Mouse (Mus musculus) heart, embryonic 13.5 days (tissue): ENCODE results near the gene Hps4. TPM values are rescaled to one million over a fixed set of nuclear protein-coding genes. Genes with fewer than 3 reads are reported as not detected.

Source experiments
- ATAC-seq: fragments of 200-750 bp; cut with Nextera tagmentation; 2 replicates; pipeline ENCODE4 v1.8.0; 2017; ENCODE audit warnings: moderate TSS enrichment; ENCODE audit not compliant: insufficient number of reproducible peaks, low FRiP score, low TSS enrichment; ENCODE audit errors: extremely low read depth
- H3K27ac ChIP-seq: fragments of 300-500 bp; sonication (generic); replicated peaks from 2 replicates; pipeline ENCODE4 v1.5.1; 2015; ENCODE audit warnings: moderate library complexity, mild to moderate bottlenecking, inconsistent platforms
- H3K27me3 ChIP-seq: fragments of 300-500 bp; sonication (generic); replicated peaks from 2 replicates; pipeline ENCODE4 v1.6.1; 2015; ENCODE audit warnings: mild to moderate bottlenecking, inconsistent platforms
- H3K36me3 ChIP-seq: fragments of 300-500 bp; sonication (generic); 2 replicates; pipeline ENCODE4 v1.6.1; 2015; ENCODE audit warnings: mild to moderate bottlenecking, inconsistent platforms
- H3K4me1 ChIP-seq: fragments of 300-500 bp; sonication (generic); 2 replicates; pipeline ENCODE4 v1.6.1; 2015; ENCODE audit warnings: inconsistent platforms
- H3K4me2 ChIP-seq: fragments of 300-500 bp; sonication (generic); 2 replicates; pipeline ENCODE4 v1.6.1; 2015; ENCODE audit warnings: inconsistent platforms, mild to moderate bottlenecking, moderate library complexity
- H3K4me3 ChIP-seq: fragments of 300-500 bp; sonication (generic); 2 replicates; pipeline ENCODE4 v1.5.1; 2015; ENCODE audit warnings: moderate library complexity, mild to moderate bottlenecking, inconsistent platforms
- H3K9ac ChIP-seq: fragments of 300-500 bp; sonication (generic); 2 replicates; pipeline ENCODE4 v1.6.1; 2015; ENCODE audit warnings: inconsistent platforms, mild to moderate bottlenecking, moderate library complexity
- H3K9me3 ChIP-seq: fragments of 300-500 bp; sonication (generic); 2 replicates; pipeline ENCODE4 v1.6.1; 2016; ENCODE audit warnings: inconsistent platforms
- WGBS: fragments of 180-500 bp; shearing (Covaris S2); methylation state at CpG from one replicate; pipeline ENCODE4 v1.1.7; 2015; ENCODE audit warnings: mixed read lengths; 5-methylcytosine and 5-hydroxymethylcytosine counted together
- polyA plus RNA-seq: library from polyadenylated mRNA; unstranded; fragments of >200 nt; fragmentation: Nextera tagmentation; extraction: Ambion mirVana; gene quantifications from 2 replicates; pipeline ENCODE4 v1.2.1, GENCODE M21; 2015

Gene Hps4
- polyA plus RNA-seq, 1 experiment from 2014 or later, result 19.2 TPM

DNA sequence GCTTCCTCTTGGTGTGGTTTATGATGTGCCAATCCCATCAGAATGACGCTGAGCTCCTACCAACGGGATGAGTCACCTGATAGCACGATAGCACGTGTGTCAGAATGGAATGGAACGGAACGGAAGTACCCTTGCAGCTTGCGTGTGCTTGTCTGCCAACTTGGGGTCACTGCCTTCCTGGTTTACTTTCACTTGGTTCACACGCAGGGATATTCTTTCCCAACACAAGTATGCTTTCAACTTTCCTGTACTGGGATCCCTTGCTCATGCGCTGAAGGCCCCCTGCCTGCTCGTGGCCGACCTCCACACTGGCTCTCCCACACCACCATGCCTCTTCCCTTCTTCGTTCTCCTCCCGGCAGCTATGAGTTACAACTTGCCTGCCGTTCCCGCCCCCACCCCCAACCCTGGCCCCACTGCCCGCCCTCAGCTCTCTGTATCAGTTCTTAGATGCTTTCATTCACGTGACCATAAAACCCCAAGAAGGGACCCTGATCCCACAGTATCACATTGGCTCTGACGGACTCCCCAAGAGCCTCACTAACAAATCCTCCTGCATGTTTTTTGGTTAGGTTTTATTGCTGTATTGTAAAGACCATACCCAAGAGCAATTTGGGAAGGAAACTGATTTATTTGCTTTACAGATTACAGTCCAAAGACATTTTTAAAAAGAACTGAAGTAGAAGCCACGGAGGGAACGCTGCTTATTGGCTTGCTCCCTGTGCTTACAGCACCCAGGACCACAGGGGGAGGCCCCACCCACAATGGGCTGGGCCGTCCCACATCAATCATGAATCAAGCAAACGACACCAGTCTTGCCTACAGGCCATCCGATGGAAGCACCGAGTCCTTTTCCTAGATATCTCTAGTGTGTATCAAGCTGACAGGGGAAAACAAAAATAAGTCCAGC lies 18.0 kb upstream of the Hps4 start:
- 23% methylated on average over 24 of the region's 24 CpGs for WGBS
- H3K27me3 ChIP-seq, result no peaks in the 10 kb centered on the region
- peak; percentile 48; the same call in 1 of the 2 replicates for ATAC-seq
- H3K4me2 ChIP-seq, result peak overlapping the region; percentile 80
- H3K9ac ChIP-seq, result peak overlapping the region; percentile 50
- H3K4me1 ChIP-seq, result peaks cover 29% of the 10 kb centered on the region
- no peaks in the 10 kb centered on the region for H3K9me3 ChIP-seq
- H3K36me3 ChIP-seq, result peaks cover 25% of the 10 kb centered on the region
- peak overlapping the region; percentile 90 for H3K4me3 ChIP-seq
- H3K27ac ChIP-seq, result peak overlapping the region; percentile 77

- no peaks in the 10 kb centered on the region for H3K27me3 ChIP-seq
- H3K9me3 ChIP-seq, result no peaks in the 10 kb centered on the region
- H3K9ac ChIP-seq, result peak within 1 kb of the TSS; percentile 92
- peaks cover 29% of the 10 kb centered on the region for H3K4me1 ChIP-seq
- 6% methylated on average over 48 of the region's 48 CpGs for WGBS
- peaks cover 34% of the 10 kb centered on the region for H3K36me3 ChIP-seq
- H3K4me3 ChIP-seq, result peak within 1 kb of the TSS; percentile 90
- ATAC-seq, result peak; percentile 72
- peak within 1 kb of the TSS; percentile 80 for H3K4me2 ChIP-seq
- peak within 1 kb of the TSS; percentile 77 for H3K27ac ChIP-seq
Measured at GRCm38 (mm10) chr5:112325546-112326445, 17.1 kb upstream of the Hps4 start, which contains the start of gene Tfip11. Tfip11 (plus strand) TSS chr5:112326358.

DNA sequence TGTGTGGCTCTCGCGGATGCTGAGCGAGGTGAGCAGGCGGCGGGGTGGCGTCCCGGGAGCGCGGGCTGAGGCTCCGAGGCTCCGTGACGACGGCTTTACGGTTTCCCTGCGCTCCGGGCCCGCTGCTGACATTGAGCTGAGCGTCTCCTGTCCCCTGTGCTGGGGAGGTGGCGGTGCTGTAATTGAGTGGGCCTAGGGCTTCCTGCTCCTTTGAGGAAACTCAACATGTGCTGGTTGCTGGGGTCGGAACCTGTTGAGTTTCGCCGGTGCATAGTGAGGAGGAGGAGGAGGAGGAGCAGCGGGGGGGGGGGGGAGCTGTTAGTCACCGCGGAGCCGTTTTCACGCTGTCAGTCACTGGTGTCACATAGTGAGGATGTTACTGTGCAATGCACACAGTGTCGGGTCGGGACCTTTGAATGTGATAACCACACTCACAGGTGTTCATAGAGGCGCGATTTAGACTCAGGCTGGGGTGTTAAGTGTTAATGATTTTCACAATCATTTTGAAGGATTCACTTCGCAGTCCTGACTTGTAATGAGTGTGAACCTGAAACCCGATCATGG lies 16.4 kb upstream of the Hps4 start:
- H3K27ac ChIP-seq, result peak overlapping the region; percentile 26; the same call in 1 of the 2 replicates
- peaks cover 29% of the 10 kb centered on the region for H3K4me1 ChIP-seq
- H3K9me3 ChIP-seq, result no peaks in the 10 kb centered on the region
- peak overlapping the region; percentile 90 for H3K4me3 ChIP-seq
- peak overlapping the region; percentile 92 for H3K9ac ChIP-seq
- WGBS, result 1% methylated on average over 32 of the region's 33 CpGs
- H3K4me2 ChIP-seq, result peak overlapping the region; percentile 80
- H3K36me3 ChIP-seq, result peaks cover 41% of the 10 kb centered on the region
- no peaks in the 10 kb centered on the region for H3K27me3 ChIP-seq
- no peak for ATAC-seq

- WGBS, result 92% methylated on average over 15 of the region's 15 CpGs
- Histone ChIP-seq H3K4me1 (peaks cover 29% of the 10 kb centered on the region), H3K9ac (no peak overlapping the region), H3K9me3 (no peaks in the 10 kb centered on the region), H3K4me2 (no peak overlapping the region), H3K36me3 (peaks cover 54% of the 10 kb centered on the region), H3K4me3 (no peak overlapping the region), H3K27ac (no peak overlapping the region), H3K27me3 (no peaks in the 10 kb centered on the region)
- no peak for ATAC-seq
Measured at GRCm38 (mm10) chr5:112327854-112328253, 15.0 kb upstream of the Hps4 start.

DNA sequence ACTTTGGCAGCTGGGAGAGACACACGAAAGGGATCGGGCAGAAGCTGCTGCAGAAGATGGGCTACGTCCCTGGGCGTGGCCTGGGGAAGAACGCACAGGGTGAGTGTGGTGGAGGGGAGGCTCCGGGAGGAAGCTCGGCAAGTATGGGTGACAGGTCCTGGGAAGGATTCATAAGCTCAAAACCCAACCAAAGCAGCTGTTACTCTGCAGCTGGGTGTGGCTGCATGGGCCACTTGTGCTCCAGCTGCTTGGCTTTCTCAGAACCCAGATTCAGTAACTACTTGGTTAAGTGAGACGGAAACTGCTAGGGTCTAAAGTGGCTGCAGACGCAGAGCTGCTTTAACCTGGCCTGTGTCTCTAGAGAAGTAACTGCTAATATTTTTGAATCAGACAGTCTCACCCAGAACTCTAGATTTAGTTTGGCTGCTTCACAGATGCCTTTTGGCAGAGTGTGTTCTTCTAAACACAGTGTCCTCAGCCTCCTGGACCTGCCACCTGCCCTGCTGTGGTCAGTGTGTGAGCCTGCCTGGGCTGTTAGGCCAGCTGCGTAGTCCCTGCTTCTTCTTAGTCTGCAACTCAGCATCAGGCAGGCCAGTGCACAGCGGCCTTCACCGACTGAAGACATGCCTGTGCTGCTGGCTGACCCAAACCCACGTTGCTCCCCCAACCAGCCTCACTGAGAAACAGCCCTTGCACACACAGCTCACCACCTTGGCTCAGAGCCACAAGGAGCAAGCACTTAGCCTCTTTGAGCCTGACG lies 12.9 kb upstream of the Hps4 start:
- no peak overlapping the region for H3K9ac ChIP-seq
- no peaks in the 10 kb centered on the region for H3K27me3 ChIP-seq
- H3K27ac ChIP-seq, result no peak overlapping the region
- ATAC-seq, result no peak
- H3K36me3 ChIP-seq, result peaks cover 76% of the 10 kb centered on the region
- H3K9me3 ChIP-seq, result no peaks in the 10 kb centered on the region
- WGBS, result 92% methylated on average over 14 of the region's 14 CpGs
- peaks cover 17% of the 10 kb centered on the region for H3K4me1 ChIP-seq
- no peak overlapping the region for H3K4me2 ChIP-seq
- H3K4me3 ChIP-seq, result no peak overlapping the region

DNA sequence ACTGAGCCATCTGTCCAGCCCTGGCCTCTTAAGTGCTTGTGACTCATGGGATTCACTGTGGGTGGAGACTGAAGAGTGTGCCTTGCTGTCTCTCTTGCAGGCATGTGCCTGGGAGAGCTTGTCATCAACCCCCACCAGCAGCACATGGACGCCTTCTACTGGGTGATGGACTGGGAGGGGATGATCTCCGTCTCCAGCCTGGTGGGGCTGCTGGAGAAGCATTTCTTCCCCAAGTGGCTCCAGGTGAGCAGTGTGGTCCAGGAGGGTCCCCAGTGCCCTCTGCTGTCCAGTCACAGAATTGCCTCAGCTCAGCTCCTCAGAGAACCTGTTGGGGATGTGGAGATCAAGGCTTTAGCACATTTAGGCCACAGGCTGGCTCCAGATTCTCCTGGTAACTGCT lies 7.4 kb upstream of the Hps4 start:
- no peaks in the 10 kb centered on the region for H3K9me3 ChIP-seq
- no peak overlapping the region for H3K4me2 ChIP-seq
- H3K9ac ChIP-seq, result no peak overlapping the region
- no peak for ATAC-seq
- H3K36me3 ChIP-seq, result peaks cover 98% of the 10 kb centered on the region
- 35% methylated on average over 2 of the region's 2 CpGs for WGBS
- no peak overlapping the region for H3K27ac ChIP-seq
- no peaks in the 10 kb centered on the region for H3K4me1 ChIP-seq
- no peaks in the 10 kb centered on the region for H3K27me3 ChIP-seq
- no peak overlapping the region for H3K4me3 ChIP-seq

DNA sequence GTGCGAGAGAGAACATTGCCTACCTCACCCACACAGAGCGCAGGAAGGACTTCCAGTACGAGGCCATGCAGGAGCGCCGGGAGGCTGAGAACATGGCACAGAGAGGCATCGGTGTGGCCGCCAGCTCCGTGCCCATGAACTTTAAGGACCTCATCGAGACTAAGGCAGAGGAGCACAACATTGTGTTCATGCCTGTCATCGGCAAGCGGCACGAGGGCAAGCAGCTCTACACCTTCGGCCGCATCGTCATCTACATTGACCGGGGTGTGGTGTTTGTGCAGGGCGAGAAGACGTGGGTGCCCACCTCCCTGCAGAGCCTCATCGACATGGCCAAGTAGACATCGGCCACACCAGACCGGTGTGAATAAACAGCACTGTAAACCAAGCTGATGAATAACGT lies 5.9 kb upstream of the Hps4 start:
- H3K27me3 ChIP-seq, result no peaks in the 10 kb centered on the region
- 91% methylated on average over 22 of the region's 22 CpGs for WGBS
- H3K36me3 ChIP-seq, result peaks cover 90% of the 10 kb centered on the region
- no peak overlapping the region for H3K4me2 ChIP-seq
- H3K4me1 ChIP-seq, result peaks cover 5% of the 10 kb centered on the region
- no peaks in the 10 kb centered on the region for H3K9me3 ChIP-seq
- no peak overlapping the region for H3K4me3 ChIP-seq
- no peak overlapping the region for H3K9ac ChIP-seq
- H3K27ac ChIP-seq, result no peak overlapping the region
- no peak for ATAC-seq

DNA sequence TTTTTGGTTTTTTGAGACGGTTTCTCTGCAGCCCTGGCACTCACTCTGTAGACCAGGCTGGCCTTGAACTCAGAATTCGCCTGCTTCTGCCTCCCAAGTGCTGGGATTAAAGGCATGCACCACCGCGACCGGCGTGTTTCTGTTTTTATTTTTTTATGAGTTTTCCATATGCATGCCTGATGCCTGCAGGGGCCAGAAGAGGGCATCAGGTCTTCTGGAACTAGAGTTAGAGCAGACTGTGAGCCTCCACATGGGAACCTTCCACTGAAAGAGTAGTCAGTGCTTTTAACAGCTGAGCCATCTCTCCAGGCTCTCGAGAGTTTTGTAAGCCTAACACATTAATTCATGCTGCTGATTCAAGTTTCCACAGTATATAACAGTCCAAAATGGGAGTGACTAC lies 3.7 kb upstream of the Hps4 start:
- no peak overlapping the region for H3K9ac ChIP-seq
- no peaks in the 10 kb centered on the region for H3K9me3 ChIP-seq
- ATAC-seq, result no peak
- H3K4me3 ChIP-seq, result no peak overlapping the region
- no peak overlapping the region for H3K4me2 ChIP-seq
- WGBS, result 71% methylated on average over 7 of the region's 7 CpGs
- H3K36me3 ChIP-seq, result peaks cover 68% of the 10 kb centered on the region
- H3K27me3 ChIP-seq, result no peaks in the 10 kb centered on the region
- no peak overlapping the region for H3K27ac ChIP-seq
- peaks cover 17% of the 10 kb centered on the region for H3K4me1 ChIP-seq

- H3K9ac ChIP-seq, result peak overlapping the region; percentile 93
- ATAC-seq, result peak; percentile 55
- peaks cover 53% of the 10 kb centered on the region for H3K36me3 ChIP-seq
- H3K4me1 ChIP-seq, result peaks cover 20% of the 10 kb centered on the region
- peak overlapping the region; percentile 75 for H3K4me3 ChIP-seq
- peak overlapping the region; percentile 86 for H3K4me2 ChIP-seq
- H3K27ac ChIP-seq, result peak overlapping the region; percentile 21
- H3K27me3 ChIP-seq, result no peaks in the 10 kb centered on the region
- no peaks in the 10 kb centered on the region for H3K9me3 ChIP-seq
- WGBS, result 1% methylated on average over 17 of the region's 24 CpGs
Measured at GRCm38 (mm10) chr5:112343205-112343595, 317 bp downstream of the Hps4 start.

- H3K27ac ChIP-seq, result no peak overlapping the region
- peaks cover 20% of the 10 kb centered on the region for H3K4me1 ChIP-seq
- peak overlapping the region; percentile 93; the same call in 1 of the 2 replicates for H3K9ac ChIP-seq
- H3K4me2 ChIP-seq, result no peak overlapping the region
- H3K9me3 ChIP-seq, result no peaks in the 10 kb centered on the region
- 77% methylated on average over 6 of the region's 6 CpGs for WGBS
- no peaks in the 10 kb centered on the region for H3K27me3 ChIP-seq
- ATAC-seq, result no peak
- H3K4me3 ChIP-seq, result peak overlapping the region; percentile 75; the same call in 1 of the 2 replicates
- H3K36me3 ChIP-seq, result peaks cover 51% of the 10 kb centered on the region
Measured at GRCm38 (mm10) chr5:112344092-112344960, 1.4 kb downstream of the Hps4 start.
